Mouse (Mus musculus) layer of hippocampus, adult 18-20 months (tissue): Measurements from ENCODE around the gene Trit1. TPM values are rescaled to one million over a fixed set of nuclear protein-coding genes. Genes with fewer than 3 reads are reported as not detected.
"Not testable (repeated sequence)": the region's sequence is repeated elsewhere in the genome, so short reads cannot be mapped to it uniquely, and the experiment has no call there.

Experiments
- DNase-seq, 2 experiments: peaks; one replicate each; pipeline ENCODE4 v3.0.0; 2022; ENCODE audit warnings: low spot score in 2 of 2
- total RNA-seq, 2 experiments: library from RNA; stranded (reverse); gene quantifications; 2 replicates each; pipeline ENCODE4 v1.2.3; 2021

Gene Trit1
- total RNA-seq, 2 experiments from 2014 or later, result 19.5 to 20.2 TPM

GRCm38 (mm10) chr4:122996618-122997381 lies 19.6 kb upstream of the Trit1 start:
- no peak for DNase-seq

DNA sequence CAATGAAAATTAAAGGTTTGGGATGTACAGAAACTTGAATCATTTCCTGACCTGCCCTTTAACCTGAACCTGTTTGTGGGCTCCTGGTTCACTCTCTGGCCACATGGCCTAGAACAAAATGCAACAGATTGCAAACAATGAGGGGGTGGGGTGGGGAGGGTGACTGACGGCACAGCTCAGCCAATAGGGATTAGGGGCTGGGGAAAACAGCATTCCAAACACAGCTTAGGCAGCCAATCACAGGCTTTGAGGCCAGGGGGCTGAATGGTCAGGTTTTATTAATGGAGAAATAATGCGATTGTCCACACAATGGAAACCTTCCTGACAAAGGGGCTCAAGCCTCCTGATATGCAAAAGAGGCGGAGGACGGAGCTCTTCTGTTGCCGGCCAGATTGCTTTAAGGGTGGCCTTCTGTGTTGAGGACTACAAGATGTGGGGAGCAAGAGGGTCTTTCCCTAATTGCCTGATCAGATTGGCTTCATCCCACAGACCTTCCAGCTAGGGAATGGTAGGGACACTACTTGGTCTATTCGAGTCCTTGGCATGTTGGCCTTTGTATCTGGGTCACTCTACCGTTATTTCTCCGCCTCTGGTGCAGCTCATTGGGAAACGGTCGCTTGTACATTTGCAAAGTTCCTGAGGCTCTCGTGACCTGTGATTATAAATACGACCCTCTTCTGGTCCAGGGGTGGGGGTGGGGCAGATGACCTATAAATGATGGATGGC lies 17.7 kb upstream of the Trit1 start:
- DNase-seq, result peak in 1 of 2 experiments; percentile 42

- DNase-seq, result no peak
These were observed 17.1 kb upstream of the Trit1 start for GRCm38 (mm10) chr4:122999263-122999691.

DNA sequence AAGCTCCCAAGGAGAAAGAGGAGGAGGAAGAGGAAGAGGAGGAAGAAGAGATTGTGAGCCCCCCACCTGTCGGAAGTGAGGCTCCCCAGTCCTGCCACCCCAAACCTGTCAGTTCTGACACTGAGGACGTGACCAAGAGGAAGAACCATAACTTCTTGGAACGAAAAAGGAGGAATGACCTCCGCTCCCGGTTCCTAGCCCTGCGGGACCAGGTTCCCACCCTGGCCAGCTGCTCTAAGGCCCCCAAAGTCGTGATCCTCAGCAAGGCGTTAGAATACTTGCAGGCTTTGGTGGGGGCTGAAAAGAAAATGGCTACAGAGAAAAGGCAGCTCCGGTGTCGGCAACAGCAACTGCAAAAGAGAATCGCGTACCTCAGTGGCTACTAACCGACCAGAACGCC lies 16.3 kb upstream of the Trit1 start:
- no peak for DNase-seq

- peak in 1 of 2 experiments; percentile 33 for DNase-seq
These were observed 15.6 kb upstream of the Trit1 start for GRCm38 (mm10) chr4:123000617-123001342.

DNA sequence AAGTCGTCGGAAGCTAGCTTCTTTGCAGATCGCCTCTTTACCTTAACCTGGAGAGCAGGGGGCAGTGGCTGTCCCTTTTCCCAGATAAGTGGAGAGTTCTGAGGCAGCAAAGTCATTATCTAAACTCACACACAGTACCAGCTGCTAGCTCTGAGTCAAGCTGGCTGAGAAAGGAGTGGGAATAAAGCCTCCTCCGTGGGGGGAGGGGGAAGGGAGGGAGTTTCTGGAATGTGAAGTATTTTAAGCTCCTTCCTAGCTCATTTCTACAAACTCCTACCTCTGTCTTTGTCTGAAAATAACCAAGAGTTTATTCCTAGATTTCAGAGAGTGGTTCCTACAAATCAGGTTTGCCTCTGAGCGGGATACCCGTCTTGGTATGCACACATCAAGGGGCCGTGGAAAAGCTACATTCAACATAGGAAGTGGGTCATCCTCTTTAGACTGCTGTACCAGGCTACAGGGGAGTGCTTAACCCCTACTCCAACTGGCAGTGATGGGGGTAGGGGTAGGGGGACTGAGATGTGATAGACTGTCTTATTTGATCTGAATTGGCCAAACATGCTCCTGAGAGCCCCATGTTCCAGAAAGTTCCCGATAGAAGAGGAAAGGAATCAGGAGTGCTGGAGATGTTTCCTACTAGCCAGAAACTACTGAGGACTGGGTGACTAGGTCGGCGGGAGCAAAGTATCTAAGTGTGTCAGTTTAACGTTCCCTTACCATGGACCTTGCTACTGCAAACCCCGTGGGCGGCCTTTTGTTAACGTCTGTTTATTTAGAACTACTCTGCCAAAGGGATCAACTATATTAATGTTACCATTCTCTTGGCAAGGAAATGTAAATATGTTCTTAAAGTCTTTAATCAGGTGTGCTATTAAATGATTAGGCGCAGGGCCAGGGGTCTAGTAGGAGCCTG lies 11.1 kb upstream of the Trit1 start:
- peak; percentile 61 to 73 for DNase-seq

DNA sequence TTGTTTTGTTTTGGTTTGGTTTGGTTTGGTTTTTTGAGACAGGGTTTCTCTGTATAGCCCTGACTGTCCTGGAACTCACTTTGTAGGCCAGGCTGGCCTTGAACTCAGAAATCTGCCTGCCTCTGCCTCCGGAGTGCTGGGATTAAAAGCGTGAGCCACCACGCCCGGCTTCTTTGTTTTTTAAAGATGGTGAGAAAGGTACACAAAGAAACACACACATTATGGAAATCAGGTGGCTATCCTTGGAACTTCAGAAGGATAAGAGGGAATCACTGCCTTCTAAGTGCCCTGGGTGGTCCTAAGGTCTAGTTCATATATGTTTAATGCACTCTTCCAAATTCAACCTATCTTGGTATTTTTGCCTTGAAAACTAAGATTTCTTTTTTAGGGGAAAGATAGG lies 3.9 kb upstream of the Trit1 start:
- DNase-seq, result not testable (repeated sequence)

DNA sequence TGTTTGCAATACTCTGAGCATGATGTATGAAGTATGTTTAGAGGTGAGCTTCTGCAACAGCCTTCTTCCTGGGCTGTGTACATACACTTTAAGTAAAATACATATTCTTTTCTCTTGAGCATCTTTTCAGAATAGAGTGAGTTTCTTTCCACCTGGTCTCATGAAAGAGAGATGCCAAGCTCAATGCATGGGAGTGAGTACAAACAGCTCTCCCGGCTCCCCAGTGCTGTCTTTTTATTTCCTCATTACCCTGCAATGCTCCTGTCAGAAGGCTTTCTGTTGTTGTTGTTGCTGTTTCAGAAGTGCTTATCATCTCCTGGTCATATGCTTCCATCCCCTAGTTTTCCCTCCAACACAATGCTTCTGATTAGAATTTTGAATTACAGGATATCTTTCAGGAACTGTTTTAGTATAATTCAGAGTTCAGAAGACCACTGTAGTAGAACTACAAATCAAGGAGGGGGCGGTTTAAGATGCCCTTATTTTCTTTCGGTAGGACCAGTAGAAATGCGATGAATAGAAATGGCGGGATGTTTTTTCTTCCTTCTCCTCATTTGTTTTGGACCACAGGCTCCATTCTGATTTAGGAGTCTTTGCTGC lies 3.0 kb upstream of the Trit1 start:
- DNase-seq, result no peak

DNA sequence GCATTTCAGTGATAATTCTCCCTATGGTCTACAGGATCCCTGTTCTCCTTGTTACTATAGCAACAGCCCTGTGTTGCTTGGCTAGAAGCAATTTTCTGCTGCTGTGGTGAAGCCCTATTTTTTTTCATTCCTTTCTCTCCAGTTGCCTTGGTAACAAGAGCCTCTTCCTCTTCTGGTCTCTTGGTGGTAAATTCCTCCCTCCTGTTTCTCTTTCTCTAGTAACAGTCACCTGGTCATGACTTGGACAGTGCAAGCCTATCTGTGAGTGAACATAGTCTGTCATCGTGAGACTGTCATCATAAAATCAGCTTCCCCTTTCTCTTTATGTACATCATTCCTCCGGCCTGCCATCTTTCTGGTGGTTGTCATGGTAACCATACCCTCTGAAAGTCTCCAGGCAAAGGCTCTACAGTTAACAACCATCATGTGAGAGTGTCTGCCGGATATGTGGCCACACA lies 2.4 kb upstream of the Trit1 start:
- DNase-seq, result peak; percentile 36 to 77

DNA sequence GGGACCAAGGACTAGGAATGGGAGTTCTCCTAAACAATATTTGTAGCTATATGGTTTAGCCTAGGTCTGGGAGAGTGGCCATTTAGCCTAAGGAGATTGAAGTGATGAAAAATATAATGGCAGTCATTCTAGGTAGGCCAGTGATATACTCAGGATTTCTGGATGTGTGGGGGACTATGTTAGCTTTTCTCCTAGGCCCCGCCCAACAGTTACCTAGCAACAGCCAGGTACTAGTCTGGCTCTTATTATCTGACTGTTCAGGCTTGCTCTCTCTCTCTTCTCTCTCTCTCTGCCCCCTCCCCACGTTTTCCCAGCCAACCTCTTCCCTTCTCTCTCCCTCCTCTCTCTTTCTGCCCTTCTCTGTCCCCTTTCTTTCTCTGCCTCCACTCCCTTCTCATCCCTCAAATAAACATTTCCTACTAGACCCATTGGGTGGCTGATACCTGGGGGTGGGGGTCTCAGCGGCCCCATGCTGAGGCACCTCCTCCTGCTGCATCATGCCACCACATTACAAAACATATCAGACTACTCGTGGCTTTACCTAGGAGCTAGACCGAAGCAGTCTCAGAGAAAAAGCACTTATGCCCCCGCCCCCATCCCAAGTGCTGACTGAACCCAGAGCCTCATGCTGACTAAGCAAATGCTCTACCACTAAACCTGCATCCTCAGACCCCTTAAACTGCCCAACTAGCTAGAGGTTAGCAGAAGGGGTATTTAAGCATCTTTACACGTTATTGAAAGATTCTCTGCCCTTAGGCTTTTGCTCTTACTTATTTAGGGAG lies 1.7 kb upstream of the Trit1 start:
- DNase-seq, result peak in 1 of 2 experiments; percentile 40

DNA sequence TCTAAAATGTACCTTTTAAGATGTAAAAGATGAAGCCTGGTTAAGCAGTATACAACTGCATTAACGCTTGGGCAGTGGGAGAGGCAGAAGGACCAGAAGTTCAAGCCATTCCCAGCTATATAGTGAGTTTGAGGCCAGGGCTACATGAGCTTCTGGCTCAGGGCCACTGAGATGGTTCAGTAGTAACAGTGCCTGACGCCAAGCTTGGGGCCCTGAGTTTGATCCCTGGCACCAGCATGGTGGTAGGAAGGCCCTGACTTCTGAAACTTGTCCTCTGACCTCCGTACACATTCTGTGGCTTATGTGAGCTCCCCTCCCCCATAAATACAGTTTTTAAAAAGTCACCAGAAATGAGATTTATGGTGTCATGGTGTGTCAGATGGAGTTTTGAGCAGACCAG lies 5.2 kb downstream of the Trit1 start:
- DNase-seq, result no peak

DNA sequence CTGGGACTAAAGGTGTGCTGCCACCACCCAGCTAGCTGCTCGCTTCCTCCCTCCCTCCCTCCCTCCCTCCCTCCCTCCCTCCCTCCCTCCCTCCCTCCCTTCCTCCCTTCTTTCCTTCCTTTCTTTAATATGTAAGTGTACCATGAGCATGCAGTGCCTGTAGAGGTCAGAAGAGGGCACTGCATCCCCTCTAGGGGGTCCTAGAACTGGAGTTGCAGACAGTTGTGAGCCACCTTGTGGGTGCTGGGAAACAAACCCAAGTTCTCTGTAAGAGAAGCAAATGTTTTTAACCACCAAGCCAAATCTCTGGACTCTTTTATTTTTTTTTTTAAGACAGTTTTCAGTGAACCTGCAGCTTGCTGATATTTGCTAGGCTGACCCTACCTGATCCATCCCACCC lies 6.5 kb downstream of the Trit1 start:
- DNase-seq, result no peak

DNA sequence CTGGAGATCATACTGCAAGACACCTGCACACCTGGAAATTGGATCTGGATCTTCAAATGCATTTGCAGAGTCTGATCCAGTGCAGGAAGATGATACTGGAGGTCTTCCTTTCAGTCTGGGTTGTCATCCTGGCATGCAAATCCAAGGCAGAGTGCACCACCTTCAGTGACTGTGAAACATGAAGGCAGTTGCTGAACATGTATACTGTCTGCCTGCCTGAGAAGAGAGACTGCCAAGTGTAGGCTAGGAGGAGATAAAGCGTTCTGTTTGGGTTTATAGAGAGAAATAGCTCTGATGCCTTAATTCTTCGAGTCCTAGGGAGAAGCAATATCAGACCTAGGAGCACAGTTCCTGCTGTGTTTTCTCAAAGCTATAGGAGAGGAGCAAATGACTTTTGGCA lies 9.0 kb downstream of the Trit1 start:
- DNase-seq, result no peak

- DNase-seq, result no peak
These were observed 9.8 kb downstream of the Trit1 start for GRCm38 (mm10) chr4:123026161-123026560.

- DNase-seq, result no peak
These were observed 10.2 kb downstream of the Trit1 start for GRCm38 (mm10) chr4:123026597-123026996.

GRCm38 (mm10) chr4:123034841-123035240 lies 18.4 kb downstream of the Trit1 start:
- no peak for DNase-seq

DNA sequence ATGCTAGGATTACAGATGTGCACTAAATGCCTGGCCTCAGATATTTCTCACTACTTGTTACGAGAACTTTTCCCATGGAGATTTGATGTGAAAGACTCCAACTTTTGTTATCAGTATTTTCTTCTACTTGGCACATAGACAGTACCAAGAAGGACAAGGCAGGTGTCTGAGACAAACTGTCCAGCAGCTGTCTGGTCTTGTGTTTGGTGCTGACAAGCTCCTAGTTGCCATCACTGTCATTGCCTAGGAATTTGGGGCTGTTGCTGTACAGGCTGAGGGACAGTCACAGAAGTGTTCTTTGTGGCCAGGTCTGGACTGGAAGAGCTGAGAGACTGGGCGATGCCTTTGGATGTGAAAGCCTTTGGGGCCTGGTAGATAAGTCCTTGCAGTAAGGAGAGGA lies 19.2 kb downstream of the Trit1 start:
- no peak for DNase-seq

- no peak for DNase-seq
These were observed 20.3 kb downstream of the Trit1 start for GRCm38 (mm10) chr4:123036710-123037109.

GRCm38 (mm10) chr4:123041131-123041530 lies 24.7 kb downstream of the Trit1 start:
- no peak for DNase-seq

DNA sequence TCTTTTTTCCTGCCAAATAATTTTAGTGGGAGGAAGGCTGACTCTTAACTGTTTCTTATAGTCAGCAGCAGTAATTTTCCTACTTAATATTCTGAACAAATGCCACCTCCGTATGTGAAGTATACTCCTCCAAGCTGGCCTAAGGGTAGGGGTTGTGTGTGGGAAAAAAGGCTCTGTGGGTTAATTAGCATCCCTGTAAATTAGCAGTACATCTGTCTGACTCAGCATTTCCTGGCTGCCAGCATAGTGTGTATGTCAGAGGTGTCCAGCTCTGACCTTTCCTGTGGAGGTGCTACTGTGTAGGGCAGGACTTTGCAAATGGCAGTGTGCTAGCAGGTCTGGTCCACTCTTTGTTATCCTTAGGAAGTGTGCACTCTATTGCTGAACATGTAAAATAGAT lies 27.5 kb downstream of the Trit1 start:
- DNase-seq, result no peak
